Mouse (Mus musculus): ENCODE results near the gene Pdss2. TPM values are rescaled to one million over a fixed set of nuclear protein-coding genes. Genes with fewer than 3 reads are reported as not detected.

Gene Pdss2
- total RNA-seq, 2 experiments from 2014 or later, result 17.9 to 20.5 TPM

Other genes starting within 250 kb of the Pdss2 start
- 1 to 10 TPM; 2.4 to 3.9 TPM for gene Sobp, start 47.0 kb upstream of the Pdss2 start, total RNA-seq (2021)
- gene 9030612E09Rik, start 46.8 kb upstream of the Pdss2 start, total RNA-seq (2021), result under 1 TPM; 0.20 to 0.32 TPM

Data from adrenal gland, adult 18-20 months (tissue).